Mouse (Mus musculus) midbrain, embryonic 14.5 days (tissue): ENCODE data around the gene Hist1h2ac. TPM values are rescaled to one million over a fixed set of nuclear protein-coding genes. Genes with fewer than 3 reads are reported as not detected.

Experiments used
- microRNA-seq: library from miRNA; unstranded; fragments of <30 nt; microRNA quantifications from one replicate; pipeline ENCODE4, GENCODE M21; 2016
- polyA plus RNA-seq: library from polyadenylated mRNA; unstranded; fragments of >200 nt; fragmentation: Nextera tagmentation; extraction: Ambion mirVana; gene quantifications from 2 replicates; pipeline ENCODE4 v1.2.1, GENCODE M21; 2014

Hist1h2ac gene
- polyA plus RNA-seq, 1 experiment from 2014 or later, result 0.57 TPM

Small RNA genes within 50 kb of the gene (microRNA-seq; reads per million reads assigned to microRNA genes)
- gene Gm44350, result not detected

Other genes with a start within 250 kb of the Hist1h2ac start
- gene Btn1a1, start 218.0 kb downstream of the Hist1h2ac start, polyA plus RNA-seq, result 0.09 TPM in 1 of 2 replicates, not detected in the other
- gene Btn2a2, start 195.1 kb downstream of the Hist1h2ac start, polyA plus RNA-seq, result not detected in 2 replicates
- gene Hist1h4h, start 152.9 kb downstream of the Hist1h2ac start, polyA plus RNA-seq, result 4.1 and 6.4 TPM in 2 replicates
- gene Hist1h2af, start 150.0 kb downstream of the Hist1h2ac start, polyA plus RNA-seq, result 3.4 and 4.6 TPM in 2 replicates
- gene Hist1h3g, start 148.5 kb downstream of the Hist1h2ac start, polyA plus RNA-seq, result 0.77 and 1.4 TPM in 2 replicates
- gene Hist1h2bh, start 140.6 kb downstream of the Hist1h2ac start, polyA plus RNA-seq, result 0.13 and 0.30 TPM in 2 replicates
- gene Hist1h3f, start 139.9 kb downstream of the Hist1h2ac start, polyA plus RNA-seq, result 0.32 and 0.47 TPM in 2 replicates
- gene Hist1h4f, start 132.3 kb downstream of the Hist1h2ac start, polyA plus RNA-seq, result not detected in 2 replicates
- gene Hist1h1d, start 130.7 kb downstream of the Hist1h2ac start, polyA plus RNA-seq, result 0.11 and 0.18 TPM in 2 replicates
- gene Hist1h3e, start 121.6 kb downstream of the Hist1h2ac start, polyA plus RNA-seq, result 3.1 and 3.8 TPM in 2 replicates
- 30.2 and 34.0 TPM in 2 replicates for gene Hist1h2ae, start 112.7 kb downstream of the Hist1h2ac start, polyA plus RNA-seq
- 1.4 and 2.6 TPM in 2 replicates for gene Hist1h2bg, start 112.6 kb downstream of the Hist1h2ac start, polyA plus RNA-seq
- gene Hist1h2bf, start 109.8 kb downstream of the Hist1h2ac start, polyA plus RNA-seq, result 1.5 and 2.7 TPM in 2 replicates
- gene Hist1h2ad, start 109.6 kb downstream of the Hist1h2ac start, polyA plus RNA-seq, result 2.1 and 2.2 TPM in 2 replicates
- 1.6 and 2.0 TPM in 2 replicates for gene Hist1h3d, start 108.2 kb downstream of the Hist1h2ac start, polyA plus RNA-seq
- gene Hist1h4d, start 102.3 kb downstream of the Hist1h2ac start, polyA plus RNA-seq, result 38.1 and 40.0 TPM in 2 replicates
- 0.72 and 1.4 TPM in 2 replicates for gene Hist1h2be, start 62.8 kb downstream of the Hist1h2ac start, polyA plus RNA-seq
- gene Hist1h1e, start 61.4 kb downstream of the Hist1h2ac start, polyA plus RNA-seq, result 4.4 and 8.6 TPM in 2 replicates
- gene Hist1h2bc, start 251 bp upstream of the Hist1h2ac start, polyA plus RNA-seq, result 13.1 and 17.3 TPM in 2 replicates
- gene Hist1h1t, start 11.9 kb upstream of the Hist1h2ac start, polyA plus RNA-seq, result not detected in 2 replicates
- gene Hist1h4c, start 14.5 kb upstream of the Hist1h2ac start, polyA plus RNA-seq, result 2.9 and 4.3 TPM in 2 replicates
- 0.77 and 3.9 TPM in 2 replicates for gene Hfe, start 26.9 kb upstream of the Hist1h2ac start, polyA plus RNA-seq
- gene Hist1h1c, start 54.9 kb upstream of the Hist1h2ac start, polyA plus RNA-seq, result 5.7 and 9.2 TPM in 2 replicates
- 1.2 TPM in 2 replicates for gene Hist1h3c, start 61.7 kb upstream of the Hist1h2ac start, polyA plus RNA-seq
- 0.51 TPM in 1 of 2 replicates, not detected in the other for gene Hist1h2bb, start 62.8 kb upstream of the Hist1h2ac start, polyA plus RNA-seq
- gene Hist1h2ab, start 67.2 kb upstream of the Hist1h2ac start, polyA plus RNA-seq, result 11.3 and 13.5 TPM in 2 replicates
- 3.5 and 4.0 TPM in 2 replicates for gene Hist1h3b, start 68.3 kb upstream of the Hist1h2ac start, polyA plus RNA-seq
- 2.8 and 5.0 TPM in 2 replicates for gene Hist1h4b, start 73.1 kb upstream of the Hist1h2ac start, polyA plus RNA-seq
- gene Hist1h4a, start 77.3 kb upstream of the Hist1h2ac start, polyA plus RNA-seq, result 0.47 and 1.1 TPM in 2 replicates
- 2.2 TPM in 2 replicates for gene Hist1h3a, start 78.4 kb upstream of the Hist1h2ac start, polyA plus RNA-seq
- gene Hist1h1a, start 79.7 kb upstream of the Hist1h2ac start, polyA plus RNA-seq, result 0.93 TPM in 1 of 2 replicates, not detected in the other
- not detected in 2 replicates for gene Trim38, start 86.0 kb upstream of the Hist1h2ac start, polyA plus RNA-seq
- not detected in 2 replicates for gene Slc17a2, start 123.0 kb upstream of the Hist1h2ac start, polyA plus RNA-seq
- not detected in 2 replicates for gene Slc17a3, start 155.5 kb upstream of the Hist1h2ac start, polyA plus RNA-seq
- gene Slc17a1, start 183.8 kb upstream of the Hist1h2ac start, polyA plus RNA-seq, result not detected in 2 replicates
- gene Slc17a4, start 231.1 kb upstream of the Hist1h2ac start, polyA plus RNA-seq, result not detected in 2 replicates